Mouse (Mus musculus) brain, adult 2 months (tissue): ENCODE results near the gene Cdh23.

Experiments
- DNase-seq: peaks from one replicate; pipeline ENCODE4 v3.0.0; 2011; ENCODE audit warnings: low read depth, low spot score

Cdh23 gene

GRCm38 (mm10) chr10:60635568-60636295, 60.6 kb downstream of the Cdh23 start:
- no peak for DNase-seq

DNA sequence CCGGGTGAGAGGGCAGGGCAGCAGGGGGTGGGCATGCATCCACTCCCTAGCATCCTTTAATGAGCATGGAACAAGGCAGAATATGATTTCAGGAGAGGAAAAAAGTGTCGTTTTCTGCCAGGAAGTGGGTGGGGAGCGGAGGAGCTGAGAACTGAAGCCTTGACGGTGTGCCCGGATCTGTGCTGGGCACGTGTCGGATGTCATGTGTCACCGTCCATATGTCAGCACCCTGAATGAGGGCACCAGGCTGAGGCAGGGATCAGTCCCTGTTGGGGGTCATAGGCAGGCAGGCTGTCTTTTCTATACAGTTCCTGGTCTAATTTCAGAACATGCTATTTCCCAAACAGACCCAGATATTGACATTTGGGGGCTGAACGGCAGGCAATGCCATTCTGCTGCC, 61.9 kb downstream of the Cdh23 start:
- DNase-seq: peak; percentile 88

DNA sequence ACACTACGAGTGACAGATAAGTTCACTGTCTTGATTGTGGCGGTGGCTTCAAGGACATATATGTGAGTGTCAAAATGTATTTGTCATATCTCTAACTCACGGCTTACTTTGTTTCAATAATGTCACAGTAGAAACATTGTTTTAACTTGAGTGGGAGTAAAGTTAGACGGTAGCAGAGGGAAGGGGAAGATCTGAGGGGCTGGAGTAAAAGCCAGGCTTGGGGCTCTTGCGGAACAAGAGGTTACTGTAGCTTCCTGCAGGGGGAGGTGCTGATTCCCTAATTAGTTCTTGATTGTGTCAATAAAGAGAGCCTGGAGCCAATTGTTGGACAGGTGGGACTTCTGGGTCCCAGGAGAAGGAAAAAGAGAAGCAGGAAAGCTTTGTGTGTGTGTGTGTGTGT, 70.2 kb downstream of the Cdh23 start:
- no peak for DNase-seq

GRCm38 (mm10) chr10:60625511-60625910, 70.8 kb downstream of the Cdh23 start:
- no peak for DNase-seq

DNA sequence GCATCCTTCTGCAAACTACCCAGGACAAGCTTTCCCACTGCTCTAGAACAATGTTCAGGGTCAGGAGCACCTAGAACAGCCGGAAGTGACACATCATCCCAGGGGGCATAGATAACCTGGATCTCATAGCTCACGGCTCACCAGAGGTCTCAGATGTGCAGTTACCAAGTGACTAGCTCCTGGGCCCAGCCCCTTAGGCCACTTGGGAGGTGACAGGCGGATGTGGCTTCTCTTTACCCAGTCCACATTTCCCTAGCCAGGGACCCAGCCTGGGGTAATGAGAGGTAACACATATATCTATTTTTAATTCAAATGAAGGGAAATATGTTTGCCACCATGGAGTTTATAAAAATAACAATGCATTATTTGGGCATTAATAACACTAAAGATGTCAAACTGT, 71.3 kb downstream of the Cdh23 start:
- DNase-seq: no peak

GRCm38 (mm10) chr10:60624217-60624708, 72.0 kb downstream of the Cdh23 start:
- DNase-seq: no peak

DNA sequence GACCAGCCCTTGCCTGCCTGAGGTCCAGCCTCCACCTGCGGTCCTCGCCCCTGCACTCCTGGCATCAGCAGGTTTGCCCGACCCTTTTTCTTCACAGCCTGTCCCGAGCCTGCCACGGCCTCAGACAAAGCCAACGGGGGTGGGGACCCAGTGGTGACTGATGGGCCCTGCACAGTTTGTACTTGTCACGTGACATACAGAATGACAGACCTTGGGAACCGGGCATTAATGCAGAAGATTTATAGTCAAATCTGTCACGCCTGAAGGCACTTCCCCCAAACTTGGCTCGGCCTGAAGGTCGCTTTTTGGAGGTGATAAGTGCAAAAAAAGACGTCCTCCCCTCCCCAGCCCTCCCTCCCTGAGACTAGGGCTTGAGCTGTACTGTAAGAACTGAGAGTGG, 73.5 kb downstream of the Cdh23 start:
- DNase-seq: no peak

DNA sequence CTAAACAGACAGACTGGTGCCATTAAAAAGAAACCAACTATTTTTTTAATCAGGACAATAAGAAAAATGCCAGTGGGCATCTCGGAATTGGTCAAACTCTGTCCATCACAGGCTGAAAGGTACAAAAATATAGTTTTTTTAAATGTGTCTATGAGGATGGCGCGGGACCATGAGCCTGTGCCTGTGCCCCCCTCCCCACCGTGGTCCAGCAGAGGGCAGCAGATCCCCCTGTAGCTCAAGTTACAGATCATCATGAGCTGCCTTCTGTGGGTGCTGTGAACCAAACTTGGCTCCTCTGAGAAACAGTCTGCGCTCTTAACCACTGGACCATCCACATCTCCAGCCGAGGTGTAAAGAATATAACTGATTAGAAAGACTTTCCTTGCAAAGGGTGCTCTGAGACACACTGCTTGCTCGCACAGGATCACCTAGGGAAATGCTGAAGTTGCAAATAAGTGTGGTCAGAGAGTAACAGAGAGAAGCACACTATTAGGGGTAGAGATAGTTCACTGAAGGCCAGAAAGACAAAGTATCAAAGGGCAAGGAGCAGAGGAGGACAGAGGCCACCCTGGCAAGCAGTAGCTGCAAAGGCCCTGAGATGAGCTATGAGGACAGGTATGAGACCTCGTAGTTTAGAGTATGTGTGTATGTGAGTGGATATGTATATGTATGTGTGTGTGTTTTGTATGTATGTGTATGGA, 74.7 kb downstream of the Cdh23 start:
- no peak for DNase-seq

GRCm38 (mm10) chr10:60615898-60616297, 80.4 kb downstream of the Cdh23 start:
- DNase-seq: no peak

DNA sequence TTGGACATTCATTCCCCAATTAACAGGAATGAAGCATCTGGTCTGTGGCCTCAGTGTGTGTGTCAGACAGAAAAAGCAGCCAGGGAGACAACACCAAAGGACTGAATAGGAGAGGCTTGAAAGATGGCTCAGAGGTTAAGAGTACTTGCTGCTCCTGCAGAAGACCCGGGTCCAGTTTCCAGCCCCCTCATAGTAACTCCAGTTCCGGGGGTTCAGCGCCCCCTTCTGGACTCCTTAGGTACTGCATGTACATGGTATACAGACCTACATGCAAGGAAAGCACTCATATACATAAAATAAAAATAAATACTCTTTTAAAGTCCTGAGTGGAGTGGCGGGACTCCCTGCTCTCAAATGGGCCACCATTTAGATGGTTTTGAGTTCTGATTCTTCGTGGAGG, 83.4 kb downstream of the Cdh23 start:
- no peak for DNase-seq

GRCm38 (mm10) chr10:60607166-60607565, 89.1 kb downstream of the Cdh23 start:
- DNase-seq: no peak

DNA sequence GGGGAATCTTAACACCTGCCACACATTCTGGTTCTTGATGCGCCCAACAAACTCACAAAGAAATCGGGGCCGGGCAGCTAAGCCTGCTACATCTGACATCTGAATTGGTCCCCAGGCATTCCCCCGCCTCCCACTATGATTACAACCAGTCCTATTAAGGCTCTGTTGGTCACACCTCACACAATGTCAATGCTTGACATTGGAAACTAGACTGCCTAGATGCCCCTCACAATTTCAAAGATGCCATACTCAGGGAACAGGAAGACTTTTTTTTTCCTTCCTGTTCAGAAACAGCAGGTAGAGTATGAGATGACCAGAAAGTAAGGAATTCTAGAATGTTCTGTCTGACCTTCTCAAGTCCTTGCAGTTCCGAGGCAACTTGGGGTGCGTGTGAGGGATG, 89.6 kb downstream of the Cdh23 start:
- DNase-seq: no peak

DNA sequence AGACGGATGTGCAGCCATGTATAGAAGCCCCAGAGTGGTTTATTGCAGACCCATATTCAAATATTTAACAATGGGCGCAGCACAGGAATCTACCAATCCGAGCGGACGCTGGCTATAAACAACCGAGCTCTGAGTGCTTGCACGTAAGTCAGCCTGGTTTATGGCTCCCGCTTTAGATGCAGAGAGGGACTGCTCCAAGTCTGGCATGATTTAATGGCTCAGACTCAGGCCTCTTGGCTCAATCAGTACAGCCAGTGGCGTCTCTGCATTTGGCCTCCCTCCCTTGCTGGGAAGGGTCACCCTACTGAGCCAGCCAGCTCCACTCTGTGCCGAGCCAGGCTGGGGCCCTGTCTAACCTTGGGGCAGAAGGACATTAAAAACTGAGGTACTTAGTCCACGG, 94.1 kb downstream of the Cdh23 start:
- no peak for DNase-seq

DNA sequence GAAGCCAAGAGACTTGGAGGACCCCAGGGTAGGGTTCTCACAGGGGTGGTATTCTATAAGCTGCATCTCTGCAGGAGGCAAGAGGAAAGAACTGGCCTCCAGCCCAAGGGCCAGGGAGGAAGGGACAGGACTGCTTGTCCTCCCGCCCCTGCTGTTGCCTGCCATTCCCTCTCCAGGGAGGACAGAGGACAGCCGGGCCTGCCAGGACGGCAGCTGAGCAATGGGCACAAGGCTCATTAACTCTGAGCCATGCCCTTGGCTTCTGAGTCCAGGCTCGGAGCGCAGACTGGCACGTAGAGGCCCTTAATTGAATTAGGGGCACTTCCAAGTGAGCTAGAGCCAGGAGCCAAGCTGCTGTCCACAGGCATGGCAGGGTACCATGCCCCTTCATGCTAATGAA, 101.1 kb downstream of the Cdh23 start:
- DNase-seq: peak; percentile 39

DNA sequence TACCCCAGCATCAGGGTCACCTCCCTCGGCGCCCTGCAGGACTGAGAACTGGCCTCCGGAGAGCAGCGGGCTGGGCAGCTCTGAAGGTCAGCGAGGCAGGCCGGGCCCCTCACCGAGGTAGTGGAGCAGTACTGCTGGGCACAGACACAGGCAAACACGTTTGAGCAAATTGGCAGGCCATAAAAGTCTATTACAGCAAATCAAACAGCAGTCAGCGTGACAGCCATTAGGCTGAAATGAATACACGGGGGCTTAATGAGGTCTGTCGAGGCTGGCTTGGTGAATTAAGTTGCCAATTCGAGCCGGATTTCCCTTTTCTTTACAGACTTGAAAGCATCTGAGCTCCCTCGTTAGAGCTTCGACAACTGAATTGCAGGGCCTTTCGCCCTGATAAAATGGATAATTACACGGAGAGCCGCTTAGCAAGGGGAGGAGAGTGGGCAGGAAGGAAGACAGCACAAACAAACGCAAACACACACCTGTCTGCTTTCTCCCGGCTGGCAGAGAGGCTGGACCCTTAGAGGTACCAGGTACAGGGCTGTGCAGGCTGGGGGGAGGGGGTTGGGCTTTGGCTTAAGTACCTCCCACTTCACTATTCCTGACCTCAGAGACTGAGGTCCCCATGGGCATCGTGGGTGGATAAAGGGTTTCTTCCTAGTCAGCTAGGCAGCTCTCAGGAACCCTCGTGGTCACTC, 103.3 kb downstream of the Cdh23 start:
- no peak for DNase-seq

- DNase-seq: no peak
Measured at GRCm38 (mm10) chr10:60591281-60591680, 105.0 kb downstream of the Cdh23 start.

DNA sequence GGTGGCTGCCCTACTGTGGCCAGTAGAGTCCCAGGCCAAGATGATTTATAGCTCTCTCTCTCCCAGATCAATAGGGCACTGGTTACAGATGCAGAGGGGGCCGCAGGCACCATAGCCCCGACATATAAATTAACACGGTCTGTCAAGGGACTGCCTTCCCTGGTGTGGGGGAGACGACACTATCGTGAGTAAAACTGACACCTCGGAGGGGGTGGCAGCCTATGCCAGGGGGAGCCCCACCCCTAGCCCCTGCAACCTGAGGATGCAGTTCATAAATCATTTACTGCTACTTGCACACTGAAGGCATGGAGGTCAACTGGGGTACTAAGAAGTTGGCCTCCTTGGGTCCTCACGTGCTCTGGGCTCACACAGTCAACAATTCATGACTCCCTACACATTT, 106.0 kb downstream of the Cdh23 start:
- DNase-seq: no peak

GRCm38 (mm10) chr10:60585691-60586090, 110.6 kb downstream of the Cdh23 start:
- no peak for DNase-seq

DNA sequence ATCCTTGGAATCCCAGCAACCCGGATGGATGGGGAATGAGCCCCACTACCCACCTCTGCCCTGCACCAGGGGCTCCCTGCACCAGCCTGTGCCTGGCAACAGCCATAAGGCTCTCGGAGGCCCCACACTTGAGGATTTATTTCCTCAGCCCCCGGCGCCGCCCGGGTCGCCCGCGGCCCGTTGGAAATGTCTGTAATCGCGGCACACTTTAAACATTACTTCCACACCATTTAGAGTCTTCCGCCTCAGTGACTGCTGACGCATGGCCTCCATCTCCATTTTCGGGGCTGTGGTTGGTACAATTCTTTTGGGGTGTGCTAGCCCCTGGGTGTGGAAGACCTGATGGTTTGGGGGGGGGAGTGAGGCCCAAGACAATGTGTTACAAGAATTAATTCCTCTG, 113.3 kb downstream of the Cdh23 start:
- no peak for DNase-seq

- DNase-seq: no peak
Measured at GRCm38 (mm10) chr10:60580666-60581065, 115.6 kb downstream of the Cdh23 start.

DNA sequence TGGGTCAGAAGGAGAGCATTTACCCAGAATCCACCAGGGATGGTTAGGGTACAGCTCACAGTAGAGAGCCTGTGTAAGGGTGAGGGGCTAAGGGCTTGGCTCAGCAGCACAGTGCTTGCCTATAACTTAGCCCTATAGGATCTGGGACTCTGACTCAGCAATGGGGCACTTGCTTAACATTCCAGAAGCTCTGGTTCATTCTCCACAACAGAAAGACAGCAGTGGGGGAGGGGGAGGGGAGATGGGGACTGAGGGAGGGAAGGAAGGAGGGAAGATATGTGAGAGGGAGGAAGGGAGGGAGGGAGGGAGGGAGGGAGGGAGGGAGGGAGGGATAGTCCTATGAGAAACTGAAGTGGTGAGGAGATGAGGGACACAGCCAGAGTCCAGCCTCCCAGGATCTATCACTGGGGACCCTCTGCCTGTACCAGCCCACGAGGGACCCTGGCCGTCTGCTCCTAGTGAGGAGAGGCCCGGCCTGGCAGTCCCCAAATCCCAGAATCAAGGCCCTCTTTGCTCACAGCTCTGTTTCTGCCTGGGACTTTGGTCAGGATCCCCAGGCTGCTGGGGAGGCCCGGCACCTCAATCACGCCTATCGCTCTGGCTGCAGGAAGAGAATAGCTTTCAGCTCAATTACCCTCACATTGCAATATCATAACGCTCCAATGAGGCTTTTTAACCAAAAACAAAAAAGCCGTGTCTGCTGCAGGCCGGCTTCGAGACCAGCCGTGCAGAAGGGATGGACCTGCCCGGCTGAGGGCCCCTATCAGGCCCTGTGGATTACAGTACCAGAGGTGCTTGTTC, 117.4 kb downstream of the Cdh23 start:
- no peak for DNase-seq
